Mouse (Mus musculus) urinary bladder, postnatal 36 days (tissue): ENCODE data around the gene Ncdn.

Experiments used
- DNase-seq, 2 experiments: peaks; one replicate each; pipeline ENCODE4 v3.0.0; 2022; ENCODE audit warnings: low spot score in 2 of 2, mixed read lengths in 1 of 2

Ncdn gene

DNA sequence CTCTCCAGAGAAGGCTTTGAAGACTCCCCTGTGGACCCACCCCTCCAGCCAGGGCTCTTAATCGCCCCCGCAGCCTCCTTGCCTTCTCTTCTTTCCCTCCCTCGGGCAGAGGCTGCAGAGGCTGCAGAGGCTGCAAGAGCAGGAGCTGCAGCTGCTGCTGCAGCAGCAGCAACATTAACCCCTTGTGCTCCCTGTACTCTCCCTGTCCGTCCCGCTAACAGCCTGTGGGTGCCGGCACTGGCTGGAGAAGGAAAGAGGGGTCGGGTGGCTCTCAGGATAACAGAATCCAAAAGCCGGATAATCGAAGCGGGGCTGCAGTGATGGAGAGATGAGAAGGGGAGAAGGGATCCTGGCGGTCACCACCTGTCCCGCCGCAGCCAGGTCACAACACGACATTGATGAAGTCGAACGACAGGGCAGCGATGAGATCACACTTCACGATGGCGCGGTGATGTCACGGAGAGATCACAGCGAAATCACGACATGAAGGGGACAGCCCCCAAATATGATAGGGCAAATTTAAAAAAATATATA lies 563 bp downstream of the Ncdn start:
- no peak for DNase-seq

DNA sequence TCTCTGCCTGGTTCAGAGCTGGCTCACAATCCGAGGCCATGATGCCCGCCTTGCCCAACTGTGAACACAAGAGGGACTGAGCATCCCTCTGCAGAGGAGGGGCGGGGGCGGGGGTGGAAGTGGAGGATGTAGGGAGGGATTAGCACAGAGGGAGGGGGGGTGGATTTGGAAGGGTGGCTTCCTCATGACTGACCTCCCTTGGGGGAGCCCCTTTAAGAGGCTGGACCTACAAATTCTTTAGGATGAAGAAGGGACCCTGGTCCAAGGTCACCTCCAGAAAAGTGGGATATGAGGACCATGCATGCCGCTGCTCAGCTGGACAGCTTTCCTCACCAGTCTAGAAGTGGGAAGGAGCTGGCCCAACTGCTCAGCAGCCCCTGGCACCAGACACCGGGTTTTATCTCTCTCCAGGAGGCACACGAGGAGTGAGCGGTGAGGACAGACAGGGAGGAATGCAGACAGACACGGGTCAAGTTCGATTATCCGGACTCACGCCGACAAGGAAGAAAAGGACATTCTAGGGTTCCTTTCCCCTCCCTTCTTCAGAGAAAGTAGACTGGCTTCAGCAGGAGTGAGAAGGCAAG lies 1.1 kb downstream of the Ncdn start:
- no peak for DNase-seq

DNA sequence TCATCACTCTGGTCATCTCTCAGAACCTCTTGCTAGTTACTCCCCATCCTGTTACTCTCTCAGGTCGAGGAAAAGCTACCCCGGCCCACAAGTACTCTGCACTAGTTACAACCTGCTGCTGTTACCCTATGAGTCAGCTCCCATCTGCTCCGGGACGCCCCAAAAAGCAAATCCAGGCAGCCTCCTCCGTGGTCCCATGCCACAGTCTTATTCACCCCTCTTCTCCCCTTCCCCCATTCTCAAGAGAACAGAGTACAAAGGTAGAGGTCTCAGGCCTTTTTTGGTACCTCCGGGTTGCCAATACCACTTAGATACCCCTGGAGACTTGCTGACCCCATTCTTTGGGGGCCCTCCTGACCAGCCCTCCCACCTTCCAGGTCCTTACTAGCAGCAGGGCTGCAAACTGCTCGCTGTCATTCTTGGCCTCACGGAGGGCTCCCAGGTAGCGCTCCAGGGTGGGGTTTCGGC lies 1.6 kb downstream of the Ncdn start:
- no peak for DNase-seq

- no peak for DNase-seq
These were observed 2.2 kb downstream of the Ncdn start for GRCm38 (mm10) chr4:126750863-126751555.

GRCm38 (mm10) chr4:126750046-126750683 lies 3.1 kb downstream of the Ncdn start:
- peak in 1 of 2 experiments; percentile 49 for DNase-seq

DNA sequence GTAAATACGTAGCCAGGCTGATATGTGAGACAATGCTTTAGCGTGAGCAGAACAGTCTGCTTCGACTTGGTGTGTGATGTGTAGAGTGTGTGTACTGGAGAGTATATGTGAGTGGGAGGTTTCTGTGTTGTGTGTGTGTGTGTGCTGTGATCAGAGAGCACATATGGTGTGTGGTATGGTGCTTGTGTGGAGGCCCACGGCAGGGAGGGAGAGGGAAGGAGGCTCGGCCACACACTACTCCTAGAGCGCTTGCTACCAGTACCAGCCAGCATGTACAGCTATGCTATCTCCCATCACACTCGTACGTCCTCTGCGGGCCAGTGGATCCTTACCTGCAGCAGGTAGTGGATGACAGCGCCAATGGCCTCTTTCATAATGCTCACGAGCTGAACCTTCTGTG lies 3.7 kb downstream of the Ncdn start:
- no peak for DNase-seq

DNA sequence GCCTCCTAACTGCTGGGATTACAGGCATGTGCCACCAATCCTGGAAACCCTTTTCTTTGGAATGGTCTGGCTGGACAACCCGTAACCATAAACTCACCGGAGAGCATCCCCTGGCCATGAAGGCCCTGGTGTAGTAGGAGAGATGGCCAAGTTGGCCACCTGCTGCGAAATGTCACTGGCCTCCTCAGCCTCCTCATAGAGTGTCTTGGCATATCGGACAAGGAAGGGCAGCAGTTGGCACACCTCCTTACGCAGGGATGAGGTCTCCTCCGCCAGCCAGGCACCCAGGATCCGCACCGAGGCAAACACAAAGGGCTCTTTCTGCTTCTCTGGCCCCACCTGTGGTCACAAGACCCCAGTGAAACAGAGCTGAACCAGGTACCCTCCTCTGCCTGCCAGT lies 4.9 kb downstream of the Ncdn start:
- no peak for DNase-seq

DNA sequence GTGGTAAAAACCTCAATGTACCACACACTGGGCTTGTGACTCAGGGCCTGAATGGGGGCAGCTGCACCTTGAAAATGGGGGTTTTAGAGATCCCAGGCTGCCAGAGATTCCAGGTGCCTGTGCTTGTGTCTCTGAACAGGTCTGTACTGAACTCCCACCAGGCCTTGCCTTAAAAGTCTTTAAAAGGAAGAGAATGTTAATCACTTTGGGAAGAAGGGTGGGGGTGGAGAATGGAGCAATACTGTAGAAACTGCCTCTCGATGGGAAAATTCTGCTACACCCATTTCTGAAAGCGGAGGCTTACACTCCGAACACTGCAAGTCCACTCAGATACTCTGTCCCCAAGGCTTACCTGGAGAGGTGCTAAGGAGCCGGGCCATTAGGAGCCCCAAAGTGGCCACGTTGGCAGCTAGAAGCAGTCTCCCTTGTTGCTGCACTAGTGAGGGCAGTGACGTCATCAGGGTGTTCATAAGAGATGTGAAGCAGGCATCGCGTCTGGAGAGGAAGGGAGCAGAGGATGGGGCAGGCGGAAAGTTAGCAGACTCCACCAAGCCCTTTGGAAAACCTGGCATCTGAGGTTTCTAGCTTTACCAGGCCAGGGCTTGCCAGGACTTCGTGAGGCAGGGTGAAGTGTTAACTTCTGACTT lies 6.9 kb downstream of the Ncdn start:
- no peak for DNase-seq

DNA sequence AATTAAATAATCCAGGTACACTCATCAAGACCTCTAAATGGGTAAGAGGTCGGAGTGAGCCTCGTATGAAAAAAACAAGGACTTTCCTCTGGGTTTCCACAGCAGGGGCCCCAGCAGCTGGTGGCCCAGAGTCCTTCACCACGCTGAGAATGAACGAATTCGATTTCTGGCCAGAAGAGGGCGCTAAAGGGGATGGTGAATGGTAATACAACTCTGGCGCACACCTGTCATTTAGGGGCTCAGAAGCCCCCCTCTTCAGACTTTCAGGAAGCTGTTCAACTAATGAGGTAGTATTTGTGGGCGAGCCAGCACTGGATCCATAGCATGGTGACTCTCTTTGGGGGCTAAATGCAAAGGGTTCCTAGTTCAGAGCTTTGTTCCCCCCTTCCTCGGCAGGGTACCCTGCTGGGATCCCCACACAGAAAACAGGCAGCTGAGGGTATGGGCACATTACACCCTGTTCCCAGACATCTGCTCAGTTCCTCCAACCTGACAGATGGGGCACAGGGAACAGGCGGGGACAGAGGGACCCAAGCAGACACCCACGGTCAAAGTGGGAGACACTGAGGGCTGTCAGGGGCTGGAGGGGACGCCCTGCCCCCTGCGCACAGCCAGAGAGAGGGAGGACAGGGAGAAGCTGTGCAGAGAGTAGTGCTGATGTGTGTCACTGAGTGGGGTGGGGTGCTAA lies 7.6 kb downstream of the Ncdn start:
- no peak for DNase-seq

DNA sequence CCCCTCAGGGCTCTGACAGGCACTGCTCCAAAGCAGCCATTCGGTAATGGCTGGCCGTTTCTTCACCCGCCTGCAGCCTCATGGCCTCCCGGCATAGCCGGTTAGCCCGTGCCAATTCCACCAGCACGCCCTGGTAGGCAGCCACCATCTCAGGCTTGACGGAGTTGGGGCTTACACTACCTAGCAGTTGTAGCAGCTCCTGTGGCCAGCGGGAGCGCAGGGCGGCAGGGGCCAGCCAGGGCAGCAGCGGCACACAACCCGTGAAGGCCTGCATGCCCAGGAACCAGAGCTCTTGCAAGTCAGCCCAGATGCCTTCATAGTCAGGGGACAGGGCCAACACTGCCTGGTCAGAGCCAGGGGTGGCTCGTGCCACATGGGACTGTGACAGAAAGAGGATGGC lies 8.4 kb downstream of the Ncdn start:
- no peak for DNase-seq

DNA sequence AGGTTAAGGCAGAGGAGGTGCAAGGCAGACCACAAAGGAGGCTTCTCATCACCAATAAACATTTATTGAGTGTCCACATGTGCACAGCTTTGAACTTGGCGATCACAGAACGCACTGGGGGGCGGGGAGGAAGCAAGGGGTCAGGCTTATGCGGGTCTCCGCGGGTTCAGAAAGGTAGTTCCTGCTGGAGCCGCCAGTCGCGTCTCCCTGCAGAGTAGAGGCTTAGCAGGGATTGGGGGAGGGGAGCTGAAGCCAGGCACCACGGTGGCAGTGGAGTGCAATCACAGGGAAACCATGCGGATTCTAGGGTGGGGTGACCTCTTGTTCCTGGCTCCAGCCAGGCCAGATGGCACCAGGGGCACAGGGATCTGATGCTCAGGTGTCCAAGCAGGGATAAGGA lies 9.5 kb downstream of the Ncdn start:
- no peak for DNase-seq

GRCm38 (mm10) chr4:126742976-126743375 lies 10.3 kb downstream of the Ncdn start:
- DNase-seq = no peak

GRCm38 (mm10) chr4:126741448-126741847 lies 11.8 kb downstream of the Ncdn start:
- DNase-seq = peak; percentile 64 to 76

DNA sequence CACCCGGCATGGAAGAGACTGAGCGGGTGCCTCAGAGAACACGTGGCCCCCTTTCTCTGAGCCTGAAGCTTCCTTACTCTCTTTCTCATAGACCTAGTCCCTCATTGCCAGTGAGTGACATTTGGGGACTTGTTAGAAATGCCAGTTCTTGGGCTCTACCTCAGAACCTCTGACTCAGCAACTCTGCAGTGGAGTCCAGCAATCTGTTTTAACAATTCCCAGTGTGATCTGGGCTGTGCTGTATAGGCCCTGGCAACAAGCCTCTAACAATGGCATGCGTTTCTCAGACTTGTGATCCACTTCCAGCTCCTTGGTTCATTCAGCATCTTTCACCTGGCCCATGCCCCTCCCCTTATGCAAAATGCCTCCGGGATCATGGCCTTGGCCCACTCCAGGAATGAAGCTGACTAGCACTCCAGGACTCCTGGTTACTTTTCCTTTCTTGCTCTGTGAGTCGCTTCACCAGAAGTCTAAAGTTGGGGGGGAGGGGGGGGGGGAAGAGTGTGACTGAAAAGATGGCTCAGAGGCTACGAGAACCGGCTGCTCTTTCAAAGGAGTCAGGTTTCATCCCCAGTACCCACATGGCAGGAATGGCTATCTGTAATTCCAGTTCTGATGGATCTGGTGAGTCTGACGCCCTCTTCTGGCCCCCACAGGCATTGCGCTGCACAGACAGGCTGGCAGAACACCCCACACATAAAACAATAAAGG lies 13.1 kb downstream of the Ncdn start:
- DNase-seq = no peak

GRCm38 (mm10) chr4:126736001-126736414 lies 17.2 kb downstream of the Ncdn start, which contains the start of gene Tfap2e:
Gene Tfap2e (minus strand): TSS chr4:126736240.
- no peak for DNase-seq

DNA sequence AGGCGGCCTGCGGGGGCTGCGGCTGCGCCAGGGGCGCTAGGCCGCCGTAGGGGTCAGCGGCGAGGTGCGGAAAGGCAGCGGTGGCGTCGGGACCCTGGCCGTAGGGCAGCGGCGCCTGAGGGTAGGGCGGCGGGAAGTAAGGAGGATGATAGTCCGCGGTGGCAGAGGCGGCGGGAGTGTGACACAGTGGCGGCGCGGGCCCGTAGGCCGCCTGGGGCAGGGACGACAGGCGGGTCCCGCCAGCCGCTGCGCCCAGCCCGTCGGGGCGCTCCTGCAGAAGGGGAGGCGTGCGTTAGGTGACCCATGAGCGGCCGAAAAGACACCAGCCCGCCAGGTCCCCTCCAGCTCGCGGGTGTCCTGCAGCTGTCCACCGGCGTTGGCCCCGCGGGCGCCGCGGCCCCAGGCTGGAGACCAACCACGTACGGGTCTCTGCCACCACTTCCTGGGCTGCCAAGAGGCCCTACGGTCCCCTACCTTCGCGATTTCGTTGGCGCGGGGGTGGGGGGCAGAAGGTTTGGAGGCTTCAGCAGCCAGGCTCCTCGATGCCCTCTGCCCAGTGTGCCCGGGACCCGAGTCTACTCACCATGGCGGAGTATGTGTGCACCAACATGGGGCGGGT lies 17.7 kb downstream of the Ncdn start:
- DNase-seq = no peak

DNA sequence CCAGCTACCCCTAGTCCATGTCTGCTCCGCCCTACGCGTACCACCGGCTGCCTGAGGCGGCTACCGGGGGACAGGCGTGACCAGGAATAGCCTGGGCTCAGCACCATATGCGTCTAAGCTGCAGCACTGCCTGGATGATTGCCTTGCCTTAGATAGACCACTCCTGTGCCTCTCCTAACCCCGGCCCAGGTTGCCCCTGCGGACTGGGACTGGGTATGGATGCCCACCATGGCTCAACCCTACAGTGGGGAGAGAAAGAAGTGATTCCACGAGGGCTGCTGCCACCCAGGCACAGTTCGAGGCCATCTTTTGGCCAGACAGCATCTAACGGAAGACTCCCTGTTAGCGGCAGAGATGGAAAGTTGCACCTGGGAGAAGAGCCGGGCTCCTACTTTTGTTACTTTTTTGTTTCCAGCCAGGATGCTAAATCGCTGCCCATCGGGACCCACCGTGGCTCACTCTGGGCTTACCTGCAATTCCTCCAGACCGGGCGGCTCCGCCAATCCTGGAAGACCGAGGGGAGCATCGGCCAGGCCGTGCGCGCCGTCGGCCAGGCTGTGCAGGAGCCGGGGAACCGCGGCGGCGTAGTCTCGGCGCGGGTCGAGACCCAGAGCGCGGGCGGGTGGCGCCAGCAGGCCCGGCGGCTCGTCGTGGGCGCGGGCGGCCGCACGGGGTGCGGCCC lies 18.4 kb downstream of the Ncdn start:
- no peak for DNase-seq

GRCm38 (mm10) chr4:126734001-126734603 lies 19.1 kb downstream of the Ncdn start:
- no peak for DNase-seq

DNA sequence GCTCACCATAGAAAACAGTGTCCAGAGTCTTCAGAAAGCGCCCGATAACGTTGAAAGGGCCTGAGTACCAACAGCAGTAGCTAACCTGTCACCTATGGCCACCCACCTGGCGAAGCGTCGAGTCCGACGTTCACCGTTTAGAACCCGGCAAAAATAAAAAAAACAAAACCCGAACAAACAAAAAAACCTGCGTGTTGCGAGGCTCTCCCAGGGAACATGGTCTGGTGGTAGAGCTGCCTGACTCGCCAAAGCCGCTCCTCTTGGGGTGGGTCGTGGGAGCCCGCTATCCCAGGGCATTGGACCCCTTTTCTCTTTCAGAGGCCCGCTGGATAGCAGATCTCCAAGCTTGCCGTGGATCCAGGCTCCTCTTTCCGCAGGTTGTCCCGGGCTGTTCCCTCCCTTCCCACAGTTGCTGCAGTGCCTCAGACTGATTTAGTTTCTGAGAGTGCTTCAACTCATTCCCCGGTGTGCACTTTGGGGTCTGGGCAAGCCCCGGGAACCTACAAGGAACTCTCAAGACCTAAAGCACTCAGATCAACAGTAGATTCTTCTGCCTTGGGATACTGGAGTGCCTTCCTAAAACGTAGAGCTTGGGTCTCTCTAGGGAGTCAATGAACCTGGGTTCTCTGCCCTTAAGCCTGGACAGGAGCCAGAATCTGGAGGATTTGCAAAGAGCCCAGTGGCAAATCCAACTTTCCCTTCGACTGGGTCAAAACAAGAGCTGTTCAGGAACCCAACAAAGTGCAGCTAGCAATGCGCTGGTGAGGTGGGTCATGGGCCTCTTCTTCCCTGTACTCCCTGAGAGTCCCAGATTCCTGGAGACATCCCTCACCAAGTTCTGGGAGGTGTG lies 20.5 kb downstream of the Ncdn start:
- no peak for DNase-seq
